Comparison of ENCODE assay signal across 9 mouse cellular contexts in genomic region chr7:137321141-137321813, GRCm38 (mm10). TPM values are rescaled to one million over a fixed set of nuclear protein-coding genes. Genes with fewer than 3 reads are reported as not detected.
DNase-seq lines count a peak whose midpoint lies in the region; ATAC-seq and TF ChIP-seq lines count a peak whose summit lies in the region.
"Had no signal": no experiment of that assay in that cellular context is flagged by ENCODE, and none has a peak within 500 bp of the region (broad histone marks: within the 10 kb centered on the region; RNA-seq: fewer than 3 reads in every experiment).

No protein-coding gene starts in this region.

- no peaks in the 10 kb centered on the region for H3K9me3 ChIP-seq in forebrain, embryonic 14.5 days (replicated peaks; ENCODE audit: control insufficient read depth, low read length)
- no peaks in the 10 kb centered on the region for H3K9me3 ChIP-seq in hindbrain, embryonic 12.5 days (replicated peaks)
- H3K9me3 ChIP-seq in liver, postnatal 0 days (ENCODE audit: low read length): no peaks in the 10 kb centered on the region
- H3K9me3 ChIP-seq in neural tube, embryonic 15.5 days (replicated peaks): no peaks in the 10 kb centered on the region

- peak overlapping the region; percentile 40 for H3K4me2 ChIP-seq in forebrain, embryonic 14.5 days (ENCODE audit: low read length)
- H3K4me2 ChIP-seq in hindbrain, embryonic 12.5 days (replicated peaks): peak overlapping the region; percentile 83
- H3K4me2 ChIP-seq in liver, postnatal 0 days (ENCODE audit: low read depth, low read length): no peak overlapping the region
- peak overlapping the region; percentile 75 for H3K4me2 ChIP-seq in neural tube, embryonic 15.5 days

- peak; percentile 63 for DNase-seq in kidney, adult 18-20 months
- no peak for DNase-seq in kidney, adult 9 months
- peak; percentile 80 for DNase-seq in ZHBTc4 (ENCODE audit: low read depth, low spot score)
- peak; percentile 74 for DNase-seq in forebrain, embryonic 14.5 days (ENCODE audit: low spot score)
- peak; percentile 59 for DNase-seq in liver, postnatal 0 days
- DNase-seq in MN1 (ENCODE audit: low spot score): no peak

- peaks cover 95% of the 10 kb centered on the region for H3K27me3 ChIP-seq in forebrain, embryonic 14.5 days (replicated peaks; ENCODE audit: control insufficient read depth, insufficient read depth, low read length)
- peaks cover 79% of the 10 kb centered on the region for H3K27me3 ChIP-seq in hindbrain, embryonic 12.5 days
- H3K27me3 ChIP-seq in liver, postnatal 0 days (ENCODE audit: insufficient read depth, low read length): peaks cover 91% of the 10 kb centered on the region
- peaks cover 49% of the 10 kb centered on the region for H3K27me3 ChIP-seq in neural tube, embryonic 15.5 days (replicated peaks)

- no peak overlapping the region for H3K9ac ChIP-seq in forebrain, embryonic 14.5 days (ENCODE audit: low read length)
- H3K9ac ChIP-seq in hindbrain, embryonic 12.5 days: peak overlapping the region; percentile 45
- H3K9ac ChIP-seq in liver, postnatal 0 days (replicated peaks): no peak overlapping the region
- peak overlapping the region; percentile 65 for H3K9ac ChIP-seq in neural tube, embryonic 15.5 days (replicated peaks)

- H3K36me3 ChIP-seq in forebrain, embryonic 14.5 days (ENCODE audit: control insufficient read depth, insufficient read depth, low read length): no peaks in the 10 kb centered on the region
- no peaks in the 10 kb centered on the region for H3K36me3 ChIP-seq in hindbrain, embryonic 12.5 days
- H3K36me3 ChIP-seq in liver, postnatal 0 days (replicated peaks; ENCODE audit: insufficient read depth, low read length): no peaks in the 10 kb centered on the region
- H3K36me3 ChIP-seq in neural tube, embryonic 15.5 days: no peaks in the 10 kb centered on the region

- under 1% methylated on average over 52 of the region's 52 CpGs for WGBS in forebrain, embryonic 14.5 days
- under 1% methylated on average over 52 of the region's 52 CpGs for whole genome bisulfite sequencing in hindbrain, embryonic 12.5 days
- under 1% methylated on average over 52 of the region's 52 CpGs for WGBS in liver, postnatal 0 days (ENCODE audit: insufficient replicate concordance)
- WGBS in neural tube, embryonic 15.5 days: under 1% methylated on average over 49 of the region's 52 CpGs

- TF ChIP-seq CTCF in liver, postnatal 0 days (IDR thresholded peaks at IDR 0.05; ENCODE audit: low read depth): peak; percentile 57

- H3K4me3 ChIP-seq in forebrain, embryonic 14.5 days (ENCODE audit: low read depth, low read length): peak overlapping the region; percentile 30
- peak overlapping the region; percentile 54 for H3K4me3 ChIP-seq in hindbrain, embryonic 12.5 days
- H3K4me3 ChIP-seq in liver, postnatal 0 days (ENCODE audit: low read depth, low read length): no peak overlapping the region
- peak overlapping the region; percentile 53 for H3K4me3 ChIP-seq in neural tube, embryonic 15.5 days (replicated peaks)
- H3K4me3 ChIP-seq: megakaryocyte, embryonic 14.5 days had no signal

- H3K27ac ChIP-seq in forebrain, embryonic 14.5 days (ENCODE audit: low read depth, low read length): no peak overlapping the region
- H3K27ac ChIP-seq in hindbrain, embryonic 12.5 days: 0 out of 2 replicates have a peak overlapping the region, but pooled peaks have one; percentile 30
- no peak overlapping the region for H3K27ac ChIP-seq in liver, postnatal 0 days (ENCODE audit: low read depth)
- H3K27ac ChIP-seq in neural tube, embryonic 15.5 days (replicated peaks): peak overlapping the region; percentile 85

- peaks cover 19% of the 10 kb centered on the region for H3K4me1 ChIP-seq in forebrain, embryonic 14.5 days (ENCODE audit: control insufficient read depth, insufficient read depth, low read length)
- peaks cover 62% of the 10 kb centered on the region for H3K4me1 ChIP-seq in hindbrain, embryonic 12.5 days
- peaks cover 3% of the 10 kb centered on the region; the same call in 1 of the 2 replicates for H3K4me1 ChIP-seq in liver, postnatal 0 days (ENCODE audit: insufficient read depth)
- H3K4me1 ChIP-seq in neural tube, embryonic 15.5 days: peaks cover 59% of the 10 kb centered on the region

- peak; percentile 67 for ATAC-seq in forebrain, embryonic 14.5 days
- ATAC-seq in hindbrain, embryonic 12.5 days (ENCODE audit: low FRiP score): peak; percentile 55
- ATAC-seq in liver, postnatal 0 days: no peak
- ATAC-seq in neural tube, embryonic 15.5 days (ENCODE audit: low FRiP score): peak; percentile 65

- no peak for TF ChIP-seq EP300 in liver, postnatal 0 days (IDR thresholded peaks at IDR 0.05; ENCODE audit: low read depth)

RNA-seq across cellular contexts. Expression of gene Ebf3, which starts 7.0 kb away (rescaled TPM):
- polyA plus RNA-seq in forebrain, embryonic 14.5 days (2014; fragmentation: Nextera tagmentation; extraction: Ambion mirVana): 0.89 and 1.2 TPM in 2 replicates
- polyA plus RNA-seq in hindbrain, embryonic 12.5 days (2016; fragmentation: Nextera tagmentation; extraction: Ambion mirVana): 23.0 and 23.4 TPM in 2 replicates
- 0.05 TPM in 1 of 2 replicates, not detected in the other for polyA plus RNA-seq in liver, postnatal 0 days (2015; fragmentation: Nextera tagmentation; extraction: Ambion mirVana)
- polyA plus RNA-seq in neural tube, embryonic 15.5 days (2015; fragmentation: Nextera tagmentation; extraction: Ambion mirVana): 16.6 and 22.4 TPM in 2 replicates

Comparison
In these comparisons a context has a peak if more than half of its experiments do, and no peak if none do; other contexts are left out.
1. DNase-seq: peak in kidney, adult 18-20 months (single experiment), ZHBTc4 (single experiment), forebrain, embryonic 14.5 days (single experiment) and liver, postnatal 0 days (single experiment); none in kidney, adult 9 months (single experiment) and MN1 (single experiment).
2. H3K27ac ChIP-seq: peak in hindbrain, embryonic 12.5 days (single experiment) and neural tube, embryonic 15.5 days (single experiment); none in forebrain, embryonic 14.5 days (single experiment) and liver, postnatal 0 days (single experiment).
3. H3K9ac ChIP-seq: peak in hindbrain, embryonic 12.5 days (single experiment) and neural tube, embryonic 15.5 days (single experiment); none in forebrain, embryonic 14.5 days (single experiment) and liver, postnatal 0 days (single experiment).